Mouse (Mus musculus): ENCODE measurements around the gene Hdac4.

The Hdac4 gene

GRCm38 (mm10) chr1:92103971-92104370 lies 91.5 kb downstream of the Hdac4 start:
- in situ Hi-C loops (cut with MboI, MseI) = no loop called here

- in situ Hi-C loops (cut with MboI, MseI) = no loop called here
These were observed 92.1 kb downstream of the Hdac4 start for GRCm38 (mm10) chr1:92103377-92103776.

- in situ Hi-C loops (cut with MboI, MseI) = no loop called here
These were observed 92.7 kb downstream of the Hdac4 start for GRCm38 (mm10) chr1:92102825-92103224.

GRCm38 (mm10) chr1:92100371-92100891 lies 95.1 kb downstream of the Hdac4 start:
- in situ Hi-C loops (cut with MboI, MseI) = no loop called here

- in situ Hi-C loops (cut with MboI, MseI) = no loop called here
These were observed 95.5 kb downstream of the Hdac4 start for GRCm38 (mm10) chr1:92099964-92100363.

GRCm38 (mm10) chr1:92099502-92099901 lies 96.0 kb downstream of the Hdac4 start:
- in situ Hi-C loops (cut with MboI, MseI) = no loop called here

- in situ Hi-C loops (cut with MboI, MseI) = no loop called here
These were observed 97.0 kb downstream of the Hdac4 start for GRCm38 (mm10) chr1:92098456-92098855.

GRCm38 (mm10) chr1:92096991-92097525 lies 98.4 kb downstream of the Hdac4 start:
- in situ Hi-C loops (cut with MboI, MseI) = no loop called here

GRCm38 (mm10) chr1:92092286-92092685 lies 103.2 kb downstream of the Hdac4 start:
- in situ Hi-C loops (cut with MboI, MseI) = no loop called here

- in situ Hi-C loops (cut with MboI, MseI) = loop anchor here (5.0 kb wide), 2 partner anchors 34 to 36 kb away; no protein-coding TSS in a partner anchor
These were observed 107.7 kb downstream of the Hdac4 start for GRCm38 (mm10) chr1:92087821-92088220.

- in situ Hi-C loops (cut with MboI, MseI) = loop anchor here (5.0 kb wide), 2 partner anchors 35 kb away; no protein-coding TSS in a partner anchor
These were observed 108.2 kb downstream of the Hdac4 start for GRCm38 (mm10) chr1:92087343-92087742.

GRCm38 (mm10) chr1:92086841-92087240 lies 108.7 kb downstream of the Hdac4 start:
- in situ Hi-C loops (cut with MboI, MseI) = loop anchor here (5.0 kb wide), 2 partner anchors 35 kb away; no protein-coding TSS in a partner anchor

GRCm38 (mm10) chr1:92086277-92086813 lies 109.2 kb downstream of the Hdac4 start:
- in situ Hi-C loops (cut with MboI, MseI) = loop anchor here (5.0 kb wide), 2 partner anchors 34 to 36 kb away; no protein-coding TSS in a partner anchor

GRCm38 (mm10) chr1:92084738-92085137 lies 110.8 kb downstream of the Hdac4 start:
- in situ Hi-C loops (cut with MboI, MseI) = loop anchor here (5.0 kb wide), 2 partner anchors 32 to 38 kb away; no protein-coding TSS in a partner anchor

- in situ Hi-C loops (cut with MboI, MseI) = no loop called here
These were observed 111.5 kb downstream of the Hdac4 start for GRCm38 (mm10) chr1:92084004-92084403.

GRCm38 (mm10) chr1:92082837-92083541 lies 112.5 kb downstream of the Hdac4 start:
- in situ Hi-C loops (cut with MboI, MseI) = no loop called here

GRCm38 (mm10) chr1:92082156-92082836 lies 113.2 kb downstream of the Hdac4 start:
- in situ Hi-C loops (cut with MboI, MseI) = no loop called here

GRCm38 (mm10) chr1:92079982-92080537 lies 115.4 kb downstream of the Hdac4 start:
- in situ Hi-C loops (cut with MboI, MseI) = loop anchor here in 1 of 2 experiments (10.0 kb wide), 1 partner anchor 565 kb away; the partner anchor contains the start of genes Cops9 and Otos

GRCm38 (mm10) chr1:92075312-92075711 lies 120.2 kb downstream of the Hdac4 start:
- in situ Hi-C loops (cut with MboI, MseI) = loop anchor here in 1 of 2 experiments (10.0 kb wide), 1 partner anchor 569 kb away; the partner anchor contains the start of genes Cops9 and Otos

GRCm38 (mm10) chr1:92074655-92075054 lies 120.8 kb downstream of the Hdac4 start:
- in situ Hi-C loops (cut with MboI, MseI) = loop anchor here (10.0 to 25.0 kb wide), 2 partner anchors 570 to 1963 kb away; partner anchors contain the start of genes Cops9 (in 1 of the 2) and Otos (in 1 of the 2)

Data from T-helper 17 cell (primary cell).